Mouse (Mus musculus) kidney, adult 9 months (tissue): ENCODE data around the gene Slc9a6.

Source experiments
- DNase-seq: peaks from one replicate; pipeline ENCODE4 v3.0.0; 2022

Gene Slc9a6

GRCm38 (mm10) chrX:56667296-56667695, 57.7 kb downstream of the Slc9a6 start:
- peak; percentile 57 for DNase-seq

- peak; percentile 76 for DNase-seq
Measured at GRCm38 (mm10) chrX:56668051-56668450, 58.5 kb downstream of the Slc9a6 start.

- peak; percentile 70 for DNase-seq
Measured at GRCm38 (mm10) chrX:56668501-56668900, 58.9 kb downstream of the Slc9a6 start.

- DNase-seq: no peak
Measured at GRCm38 (mm10) chrX:56675556-56675955, 66.0 kb downstream of the Slc9a6 start.

- DNase-seq: no peak
Measured at GRCm38 (mm10) chrX:56677736-56678135, 68.2 kb downstream of the Slc9a6 start.

- DNase-seq: no peak
Measured at GRCm38 (mm10) chrX:56679066-56679465, 69.5 kb downstream of the Slc9a6 start.

DNA sequence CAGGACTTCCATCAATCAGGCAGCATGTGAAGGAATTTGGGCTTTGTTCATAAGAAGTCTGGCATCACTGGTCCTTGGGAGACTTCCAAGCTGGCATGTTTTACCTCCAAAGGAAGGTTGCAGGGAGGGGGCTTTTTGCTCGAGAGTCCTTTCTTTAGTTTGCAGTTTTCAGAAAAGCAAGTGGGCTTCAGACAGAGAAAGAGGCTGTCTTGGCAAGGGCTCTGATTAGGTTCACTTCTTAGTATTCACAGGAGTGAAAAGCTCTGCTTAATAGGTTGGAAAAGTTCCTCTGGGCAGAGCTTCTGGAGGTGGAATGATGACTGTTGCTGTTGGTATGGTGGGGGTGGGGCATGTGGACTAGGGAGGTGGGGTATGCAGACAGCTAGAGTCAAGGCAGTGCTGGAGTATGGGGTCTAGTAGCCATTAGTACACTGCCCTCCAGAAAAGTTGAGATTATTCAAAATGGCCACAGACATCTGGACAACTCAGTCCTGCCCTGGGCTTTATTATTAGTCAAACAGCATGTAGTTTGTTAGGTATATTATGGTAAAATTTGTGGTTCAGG, 72.7 kb downstream of the Slc9a6 start:
- DNase-seq: peak; percentile 9

GRCm38 (mm10) chrX:56683521-56683920, 74.0 kb downstream of the Slc9a6 start:
- peak; percentile 19 for DNase-seq

- no peak for DNase-seq
Measured at GRCm38 (mm10) chrX:56692554-56692953, 83.0 kb downstream of the Slc9a6 start.

DNA sequence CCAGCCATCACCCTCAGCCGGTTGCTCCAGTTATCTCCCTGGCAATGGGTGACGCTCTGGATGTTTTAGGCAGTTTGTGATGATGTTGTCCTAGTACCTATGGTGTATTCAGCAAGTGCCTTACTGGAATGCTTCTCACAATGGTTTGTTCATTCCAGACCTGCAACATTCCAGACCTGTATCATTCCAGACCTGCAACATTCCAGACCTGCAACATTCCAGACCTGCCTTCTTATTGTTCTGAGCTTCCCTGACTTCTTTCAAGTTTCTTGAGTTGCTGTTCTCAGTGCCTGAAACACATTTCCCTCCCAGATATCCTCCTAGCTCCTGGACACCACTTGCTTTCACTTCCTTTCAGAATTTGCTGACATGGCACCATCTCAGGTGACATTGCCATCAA, 85.0 kb downstream of the Slc9a6 start:
- no peak for DNase-seq

DNA sequence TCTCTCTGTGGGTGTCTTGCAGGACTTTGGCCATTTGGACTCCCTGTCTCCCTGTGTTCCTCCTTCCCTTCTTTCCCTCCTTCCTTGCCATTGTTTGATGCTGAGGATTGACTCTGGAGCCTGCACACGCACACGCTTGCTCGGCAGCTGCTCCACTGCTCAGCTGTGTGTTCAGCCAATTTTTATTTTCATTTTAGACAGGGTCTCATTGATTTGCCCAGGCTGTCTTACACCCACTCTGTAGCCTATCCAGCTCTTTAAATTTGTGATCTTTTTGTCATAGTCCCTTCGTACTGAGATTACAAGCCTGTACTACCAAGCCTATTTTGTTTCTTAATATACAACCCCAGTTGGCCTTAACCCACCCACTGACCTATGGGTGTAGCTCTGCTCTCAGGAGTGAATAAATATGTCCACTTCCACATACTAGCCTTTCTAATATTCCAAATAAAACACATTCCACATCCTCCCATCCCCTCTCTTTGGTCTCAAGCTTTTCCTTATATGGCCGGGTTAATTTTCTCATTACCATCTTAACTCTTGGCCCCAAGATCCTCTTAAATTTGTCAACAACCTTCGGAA, 87.7 kb downstream of the Slc9a6 start:
- no peak for DNase-seq

DNA sequence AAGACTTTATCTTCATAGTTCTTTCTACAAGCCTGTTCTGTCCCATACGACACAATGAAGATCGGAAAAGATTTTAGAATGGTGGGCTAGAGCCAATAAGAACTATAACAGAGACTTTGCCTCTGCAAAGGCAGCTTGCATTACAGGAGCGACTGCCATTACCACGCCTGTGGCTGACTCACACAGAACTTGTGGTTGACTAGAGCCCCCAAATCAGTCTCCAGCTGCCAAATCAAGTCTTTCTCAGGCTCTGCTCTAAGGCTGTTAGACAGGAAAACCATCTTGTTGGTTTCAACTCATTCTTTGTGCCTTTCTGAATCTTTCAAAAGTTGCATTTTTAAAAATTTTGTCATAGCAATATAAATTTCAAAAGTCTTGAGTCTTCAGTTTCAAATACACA, 88.3 kb downstream of the Slc9a6 start:
- no peak for DNase-seq

- DNase-seq: peak; percentile 33
Measured at GRCm38 (mm10) chrX:56701261-56701660, 91.7 kb downstream of the Slc9a6 start.

GRCm38 (mm10) chrX:56703965-56704562, 94.5 kb downstream of the Slc9a6 start:
- no peak for DNase-seq

GRCm38 (mm10) chrX:56708592-56709370, 99.2 kb downstream of the Slc9a6 start:
- no peak for DNase-seq

GRCm38 (mm10) chrX:56710522-56710921, 101.0 kb downstream of the Slc9a6 start:
- no peak for DNase-seq

GRCm38 (mm10) chrX:56712666-56713065, 103.1 kb downstream of the Slc9a6 start:
- DNase-seq: no peak
